Mouse (Mus musculus): ENCODE data around the gene Krtap5-1.

DNA sequence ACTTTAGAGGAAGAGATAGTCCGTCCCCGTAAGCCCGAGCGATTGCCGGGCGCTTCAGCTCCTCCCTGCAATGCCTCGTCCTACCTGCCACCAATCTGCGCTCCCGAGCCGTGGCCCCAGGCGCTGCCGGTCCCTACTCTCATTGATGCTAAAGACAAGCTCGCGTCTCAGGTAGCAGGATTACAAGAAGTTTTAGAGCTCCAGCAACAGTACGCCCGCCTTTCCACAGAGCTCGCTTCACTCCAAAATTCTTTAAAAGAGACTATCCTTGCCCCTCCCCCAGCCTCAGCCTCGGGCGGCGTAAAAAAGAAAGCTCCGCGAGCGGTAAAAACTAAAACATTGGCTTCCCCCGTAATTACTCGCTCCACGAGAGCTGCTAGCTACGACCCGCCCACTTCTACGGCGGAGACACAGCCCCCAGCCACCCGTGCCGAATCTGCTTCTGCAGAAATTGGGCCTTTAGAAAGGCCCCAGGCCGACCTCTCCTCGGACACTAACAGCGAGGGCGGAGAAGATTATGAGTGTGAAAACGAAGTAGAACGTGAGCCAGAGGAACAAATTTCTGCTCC is 12.8 kb downstream of the Krtap5-1 start:
- no peak for TF ChIP-seq CTCF (IDR thresholded peaks at IDR 0.05; ENCODE audit: low read depth, low read length)
- no peak for TF ChIP-seq POLR2A (IDR thresholded peaks at IDR 0.05; ENCODE audit: borderline replicate concordance, low read depth, low read length)

All from bone marrow macrophage, adult 2 months (primary cell).